Mouse (Mus musculus): ENCODE data around the gene Scnn1a.
"Not testable (repeated sequence)": the region's sequence is repeated elsewhere in the genome, so short reads cannot be mapped to it uniquely, and the experiment has no call there.

The Scnn1a gene

DNA sequence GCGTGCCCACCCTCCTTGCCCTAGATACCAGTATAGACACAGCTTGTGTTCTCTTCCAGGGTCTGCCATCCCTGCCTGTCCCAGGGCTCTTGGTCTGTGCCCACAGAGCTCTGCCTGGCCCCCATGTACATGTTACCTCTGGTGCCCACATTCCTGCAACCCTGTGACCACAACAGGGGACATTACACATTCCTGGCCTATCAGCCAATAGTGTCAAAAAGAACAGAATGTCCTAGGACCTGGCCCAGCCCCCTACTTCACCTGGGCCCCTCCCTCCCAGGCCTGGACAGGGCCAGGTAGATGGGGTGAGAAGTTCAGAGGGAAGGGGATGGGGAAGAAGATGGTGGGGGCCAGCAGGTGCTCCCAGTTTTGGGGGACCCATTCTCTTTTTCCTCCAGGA, at the start of gene Scnn1a:
Gene Scnn1a, plus strand, starts transcription at position 337 of the 400 bp plus-strand sequence.
- DNase-seq, result no peak

DNA sequence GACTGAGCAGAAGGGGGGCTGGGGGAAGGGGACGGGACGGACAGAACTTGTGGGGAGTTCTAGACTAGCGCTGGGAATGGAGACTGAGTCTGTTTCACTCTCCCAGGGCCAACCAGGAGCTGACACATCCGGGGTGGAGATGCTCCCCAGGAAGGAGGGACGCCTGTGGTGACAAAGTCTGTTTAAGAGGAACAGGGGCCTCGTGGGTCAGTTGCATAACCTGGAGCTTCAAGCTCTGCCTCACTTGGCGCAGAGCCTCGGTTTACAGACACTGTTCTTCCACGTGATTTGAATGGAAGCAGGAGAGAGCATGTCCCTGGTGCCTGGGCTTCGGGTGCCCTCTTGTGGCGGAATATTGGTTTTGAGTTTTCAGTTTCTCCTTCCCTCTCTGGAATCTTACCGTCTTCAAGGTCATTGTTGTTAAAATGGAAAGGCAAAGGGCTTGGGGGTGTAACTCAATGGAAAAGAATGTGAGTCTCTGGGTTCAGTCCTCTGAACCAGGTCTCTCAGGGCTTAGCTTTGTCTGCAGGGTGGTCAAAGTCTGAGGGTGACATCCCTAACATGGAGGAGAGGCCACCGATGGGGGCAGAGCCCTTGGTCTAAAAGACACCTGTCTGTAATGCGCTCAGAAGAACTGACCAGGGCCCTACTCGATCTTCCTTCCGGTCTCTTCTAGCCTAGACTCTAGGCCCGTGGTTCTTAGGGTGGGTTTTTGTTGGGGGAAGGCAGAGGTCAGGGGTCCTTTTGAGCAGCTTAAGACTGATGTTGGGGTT, 48.8 kb upstream of the Scnn1a start:
- DNase-seq, result peak; percentile 96 to 97

DNA sequence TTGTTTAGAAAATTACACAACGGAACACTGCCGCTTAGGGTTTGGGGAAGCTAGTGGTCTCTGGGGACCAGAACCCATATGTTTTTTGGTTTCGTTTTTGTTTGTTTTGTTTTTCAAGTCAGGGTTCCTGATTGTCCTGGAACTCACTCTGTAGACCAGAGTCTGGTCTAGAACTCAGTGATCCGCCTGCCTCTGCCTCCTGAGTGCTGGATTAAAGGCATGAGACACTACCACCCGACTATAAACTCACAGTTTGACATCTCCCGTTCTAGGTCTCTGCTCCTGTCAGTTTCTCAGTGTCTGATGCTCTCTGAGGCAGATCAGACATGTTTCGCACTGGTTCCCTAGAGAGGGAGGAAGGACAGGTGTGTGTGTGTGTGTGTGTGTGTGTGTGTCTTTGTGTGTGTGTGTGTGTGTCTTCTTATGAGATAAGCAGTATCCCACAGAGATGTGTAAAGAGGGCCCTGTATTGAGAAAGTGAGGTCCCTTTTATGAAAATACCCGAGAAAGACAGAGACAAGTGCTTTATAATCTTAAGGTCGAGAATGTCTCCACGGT, 48.2 kb upstream of the Scnn1a start:
- no peak for DNase-seq

DNA sequence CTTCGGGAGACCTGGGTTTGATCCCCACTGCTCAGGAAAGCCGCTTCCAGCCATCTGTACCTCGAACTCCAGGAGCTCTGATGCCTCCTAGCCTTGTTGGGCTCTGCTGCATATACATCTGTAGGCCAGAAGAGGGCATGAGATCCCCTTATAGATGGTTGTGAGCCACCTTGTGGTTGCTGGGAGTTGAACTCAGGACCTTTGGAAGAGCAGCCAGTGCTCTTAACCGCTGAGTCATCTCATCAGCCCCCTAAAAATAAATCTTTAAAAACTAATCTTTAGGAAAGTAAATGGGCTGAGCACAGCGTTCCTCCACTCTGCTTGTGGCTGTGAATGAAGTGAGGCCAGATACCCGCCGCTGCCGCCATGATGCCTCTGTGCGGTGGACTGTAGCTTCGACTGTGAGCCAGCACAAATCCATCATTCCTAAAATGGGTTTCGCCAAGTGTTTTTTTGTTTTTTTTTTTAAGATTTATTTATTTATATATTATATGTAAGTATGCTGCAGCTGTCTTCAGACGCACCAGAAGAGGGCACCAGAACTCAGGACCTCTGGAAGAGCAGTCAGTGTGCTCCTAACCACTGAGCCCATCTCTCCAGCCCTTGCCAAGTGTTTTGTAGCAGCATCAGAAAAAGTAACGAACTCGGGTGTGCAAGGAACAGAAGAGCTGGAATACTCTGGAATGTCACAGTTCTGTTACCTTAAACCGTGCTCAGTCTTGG, 45.5 kb upstream of the Scnn1a start:
- DNase-seq, result peak; percentile 62 to 65

DNA sequence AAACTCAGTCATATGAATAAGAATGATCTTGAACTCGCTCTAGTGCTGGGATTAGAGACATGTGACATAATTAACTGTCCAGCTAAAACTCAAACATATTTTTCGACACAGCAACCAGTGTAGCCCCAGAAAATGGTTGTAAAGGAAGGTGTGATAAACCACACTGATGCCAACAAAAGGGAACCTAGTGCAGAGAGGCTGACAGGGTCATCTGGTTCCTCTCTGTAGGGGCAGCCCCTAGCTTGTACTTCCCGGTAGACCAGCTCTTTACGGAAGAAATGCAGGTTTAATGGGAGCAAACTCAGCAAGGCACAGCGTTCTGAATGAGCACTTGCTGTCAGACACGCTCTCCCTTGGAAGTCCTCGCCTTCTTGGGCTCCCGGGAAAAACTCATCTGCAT, 40.7 kb upstream of the Scnn1a start:
- DNase-seq, result no peak

DNA sequence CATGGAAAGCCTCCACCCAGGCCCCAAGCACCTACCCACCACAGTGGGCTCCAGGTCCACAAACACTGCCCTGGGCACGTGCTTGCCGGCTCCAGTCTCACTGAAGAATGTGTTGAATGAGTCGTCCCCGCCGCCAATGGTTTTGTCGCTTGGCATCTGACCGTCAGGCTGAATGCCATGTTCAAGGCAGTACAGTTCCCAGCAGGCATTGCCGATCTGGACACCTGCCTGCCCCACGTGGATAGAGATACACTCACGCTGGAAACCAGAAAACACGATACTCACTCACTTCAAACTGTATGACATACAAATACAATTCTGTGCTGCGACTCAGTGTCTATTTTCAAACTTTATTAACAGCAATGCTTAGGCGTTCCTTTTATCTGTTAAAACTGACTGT, 37.7 kb upstream of the Scnn1a start:
- peak; percentile 75 to 77 for DNase-seq

DNA sequence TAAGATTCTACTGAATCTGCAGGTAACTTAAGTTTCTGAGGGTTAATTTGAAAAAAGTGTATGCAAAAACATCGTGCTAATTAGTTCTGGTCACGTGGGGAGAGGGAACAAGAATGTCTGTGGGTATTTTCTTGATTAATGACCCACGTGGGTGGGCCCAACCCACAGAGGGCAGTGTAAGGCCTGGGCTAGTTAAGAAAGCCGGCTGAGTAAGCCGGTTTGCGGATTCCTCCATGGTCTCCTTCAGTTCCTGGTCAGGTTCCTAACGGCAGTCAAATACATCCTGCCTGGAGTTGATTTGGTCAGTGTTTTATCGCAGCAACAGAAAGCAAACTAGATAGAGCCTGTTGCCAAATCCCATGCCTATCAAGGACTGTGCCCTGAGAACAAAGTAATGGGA, 36.2 kb upstream of the Scnn1a start:
- no peak for DNase-seq

DNA sequence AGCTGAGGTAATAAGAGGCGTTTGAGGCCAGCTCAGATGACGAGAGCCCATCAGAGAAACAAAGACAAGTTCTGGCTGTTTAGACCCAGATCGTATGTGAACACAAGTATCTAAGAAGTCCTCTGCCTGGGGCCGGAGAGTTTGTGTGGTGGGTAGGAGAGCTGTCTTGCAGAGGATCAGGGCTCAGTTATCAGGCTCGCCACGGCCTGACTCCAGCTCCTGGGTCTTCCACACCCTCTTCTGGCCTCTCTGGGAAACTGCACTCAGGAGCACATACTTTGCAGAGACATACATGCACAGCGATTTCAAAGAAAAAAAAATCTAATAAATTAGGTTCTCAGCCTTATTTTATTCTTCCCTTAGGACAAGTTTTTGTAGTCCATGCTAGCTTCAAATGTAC, 35.7 kb upstream of the Scnn1a start:
- DNase-seq, result no peak

DNA sequence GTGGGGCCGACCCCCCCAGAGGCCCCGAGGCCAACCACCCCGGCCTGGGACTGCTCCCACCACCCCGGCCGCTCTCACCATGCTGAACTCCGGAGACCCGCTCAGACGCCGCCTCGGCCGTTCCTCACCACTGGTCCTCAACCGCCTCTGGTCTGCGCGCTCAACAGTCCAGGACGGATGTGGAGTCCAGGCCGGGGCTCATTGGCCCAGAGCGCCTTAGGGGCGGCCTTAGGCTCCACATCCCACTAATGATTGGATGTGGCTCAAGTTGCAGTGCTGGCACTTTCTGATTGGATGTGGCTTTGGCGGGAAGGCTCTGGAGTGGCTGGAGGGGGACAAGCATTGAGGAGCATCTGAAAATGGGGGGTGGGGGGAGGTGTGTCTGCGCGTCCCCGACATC, 34.6 kb upstream of the Scnn1a start, which contains the start of gene Tuba3a:
Gene Tuba3a, minus strand, starts transcription at position 153 of the 400 bp plus-strand sequence.
- no peak for DNase-seq

DNA sequence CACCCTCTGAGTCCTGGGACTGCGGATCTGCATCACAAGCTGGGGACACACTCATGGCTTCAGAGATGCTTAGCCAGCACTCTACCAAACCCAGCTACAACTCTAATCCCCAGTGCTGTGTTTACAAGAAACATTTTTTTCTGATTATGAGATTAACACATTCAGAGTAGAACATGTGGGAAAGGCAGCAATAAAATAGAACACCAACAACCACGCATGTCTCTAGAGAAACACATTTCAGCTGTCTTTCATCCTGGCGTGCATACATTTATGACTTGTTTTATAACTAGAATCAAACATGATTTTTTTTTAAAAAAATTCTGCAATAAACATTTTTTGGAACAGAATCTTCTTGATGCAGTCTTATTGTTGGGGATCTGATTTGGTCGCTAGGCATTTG, 33.5 kb upstream of the Scnn1a start:
- DNase-seq, result no peak

DNA sequence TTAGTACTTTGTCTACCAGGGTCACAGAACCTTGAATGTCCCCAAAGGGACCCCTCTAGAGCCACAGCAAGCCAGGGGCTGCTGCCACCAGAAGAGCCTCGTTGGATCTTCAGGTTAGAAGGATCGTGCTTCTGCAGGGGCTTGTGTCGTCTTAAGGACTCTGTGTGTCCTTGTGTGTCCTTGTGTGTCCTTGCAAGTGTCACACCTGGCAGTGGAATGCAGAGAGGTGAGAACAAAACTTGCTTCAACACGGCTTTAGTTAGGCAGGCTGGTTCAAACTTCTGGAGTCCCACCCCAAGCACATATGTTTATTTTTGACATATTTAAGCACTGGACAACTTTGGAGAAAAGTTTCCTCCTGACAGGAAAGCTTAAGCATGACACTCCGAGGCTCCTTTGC, 31.7 kb upstream of the Scnn1a start:
- no peak for DNase-seq

DNA sequence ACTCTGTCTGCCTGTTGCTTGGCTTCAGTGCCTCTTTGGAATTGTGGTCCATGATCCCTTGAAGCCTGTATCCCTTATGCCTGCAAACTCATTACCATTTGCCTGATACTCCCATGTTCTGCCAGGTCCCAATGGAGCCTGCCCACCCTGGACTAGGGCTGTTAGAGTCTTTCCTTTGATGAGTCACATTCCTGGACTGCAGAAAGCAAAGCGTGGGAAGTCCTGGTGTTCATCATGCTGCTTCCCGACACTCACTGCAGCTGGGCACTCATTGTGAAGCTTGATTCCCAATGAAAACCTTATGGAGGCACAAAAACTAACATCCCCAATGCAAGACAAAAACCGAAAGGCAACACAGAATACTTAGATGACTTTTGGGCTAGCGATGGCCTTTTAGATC, 29.1 kb upstream of the Scnn1a start:
- DNase-seq, result no peak

DNA sequence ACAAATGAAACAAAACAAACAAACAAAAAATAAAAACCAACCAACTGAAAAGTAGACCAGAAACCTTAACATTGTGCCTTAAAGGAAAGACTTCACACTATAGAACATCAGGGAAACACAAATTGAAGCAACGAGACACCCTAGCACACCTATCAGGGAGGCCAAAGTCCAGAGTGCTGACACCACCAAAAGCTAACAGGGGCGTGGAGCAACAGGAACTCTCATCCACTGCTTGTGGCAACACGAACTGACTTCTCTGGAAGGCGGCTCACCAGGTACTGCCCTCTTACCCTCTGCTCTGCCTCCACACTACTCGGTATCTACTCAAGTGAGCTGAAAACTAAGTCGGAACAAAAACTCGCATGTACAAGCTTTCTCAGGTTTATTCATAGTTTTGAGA, 28.2 kb upstream of the Scnn1a start:
- DNase-seq, result no peak

DNA sequence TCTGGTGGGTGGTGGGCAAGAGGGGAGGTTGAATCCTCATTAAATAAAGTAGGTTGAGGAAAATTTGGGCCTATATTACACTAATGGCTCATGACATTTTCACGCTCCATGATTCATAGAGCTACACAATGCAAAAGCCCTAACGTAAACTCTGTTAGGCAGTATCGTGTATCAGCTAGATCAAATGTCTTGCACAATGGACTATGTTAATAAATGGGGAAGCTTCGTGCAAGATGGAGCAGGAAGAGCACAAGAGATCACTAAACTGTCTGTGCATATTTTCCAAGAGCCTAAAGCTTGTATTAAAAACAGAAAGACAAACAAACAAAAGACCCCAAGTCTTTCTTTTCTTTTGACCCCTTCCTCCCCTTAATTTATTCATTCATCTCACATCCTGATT, 26.4 kb upstream of the Scnn1a start:
- no peak for DNase-seq

DNA sequence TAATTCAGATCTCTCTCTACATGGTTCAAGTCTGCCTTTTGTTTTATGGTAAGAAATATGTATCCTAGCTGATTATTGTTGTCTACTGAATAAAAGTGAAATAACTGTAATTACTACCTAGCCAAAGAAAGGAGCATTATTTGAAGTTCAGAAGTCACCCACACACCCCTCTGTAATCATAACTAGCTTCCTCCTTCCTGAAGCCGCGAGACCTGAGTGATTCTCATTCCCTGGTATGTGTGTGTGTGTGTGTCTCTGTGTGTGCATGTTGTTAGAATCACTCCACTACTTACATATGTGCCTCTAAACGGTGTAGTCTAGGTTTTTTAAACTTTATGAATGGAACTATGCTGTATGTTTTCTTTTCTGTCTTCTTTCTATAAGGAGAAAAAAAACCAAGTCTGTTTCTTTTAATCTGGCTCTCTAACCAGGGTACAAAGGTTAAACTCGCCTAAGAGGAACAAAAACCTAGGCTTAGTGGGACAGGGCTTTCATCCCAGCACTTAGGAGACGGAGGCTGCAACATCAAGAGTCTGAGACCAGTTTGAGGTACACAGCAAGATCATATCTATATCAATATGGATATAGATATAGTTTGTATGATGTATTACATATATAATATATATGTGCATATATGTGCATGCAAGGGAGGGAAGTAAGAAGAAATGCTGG, 23.2 kb upstream of the Scnn1a start:
- DNase-seq, result no peak

DNA sequence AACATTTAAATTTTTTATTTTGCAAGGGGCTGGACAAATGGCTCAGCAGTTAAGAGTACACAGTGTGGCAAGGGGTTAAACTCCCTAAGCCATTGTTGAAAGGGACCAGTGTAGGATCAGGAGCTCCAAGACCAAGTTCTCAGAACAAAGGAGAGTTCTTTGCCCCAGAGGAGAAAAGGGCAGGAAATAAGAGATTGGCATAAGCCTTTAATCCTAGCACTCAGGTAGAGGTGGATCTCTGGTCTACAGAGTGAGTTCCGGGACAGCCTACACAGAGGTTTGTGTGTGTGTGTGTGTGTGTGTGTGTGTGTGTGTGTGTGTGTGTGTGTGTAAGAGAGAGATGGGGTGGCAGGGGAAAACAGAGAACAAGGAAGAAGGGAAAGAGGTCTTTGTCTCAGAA, 19.5 kb upstream of the Scnn1a start:
- DNase-seq, result no peak

DNA sequence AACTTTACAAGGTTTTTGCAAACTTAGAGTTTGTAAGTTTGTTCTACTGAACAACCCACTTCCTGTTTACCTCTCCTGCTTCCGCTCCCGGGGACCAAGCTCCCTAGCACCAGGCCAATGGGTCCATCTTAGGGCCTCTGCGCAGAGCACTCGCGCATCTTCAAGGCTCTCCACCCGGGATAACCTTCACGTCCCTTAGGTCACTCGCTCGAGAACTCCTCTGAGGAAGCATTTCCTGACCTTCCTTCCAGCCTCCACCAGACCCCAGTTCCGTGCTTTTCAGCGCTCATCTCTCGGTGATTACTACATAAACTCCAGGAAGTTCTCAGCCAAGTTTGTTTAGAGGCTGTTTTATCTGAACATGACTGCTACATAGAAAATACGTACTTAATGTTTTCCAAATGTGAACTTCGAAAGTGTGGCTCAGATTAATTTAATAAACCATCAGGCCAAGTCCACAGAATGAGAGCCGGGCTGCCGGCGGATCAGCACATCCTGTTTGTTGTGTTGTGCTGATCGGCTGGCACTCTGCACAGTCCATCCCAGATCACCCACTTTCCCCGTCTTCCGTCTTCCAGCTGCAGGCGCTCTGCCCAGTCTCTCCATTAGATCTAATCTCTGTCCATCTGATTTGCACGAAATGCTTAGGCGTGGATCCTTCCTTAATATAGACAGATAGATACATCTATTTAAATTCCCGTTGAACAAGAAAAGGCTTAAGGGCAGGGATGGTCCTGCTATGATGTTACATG, 18.1 kb upstream of the Scnn1a start:
- DNase-seq, result peak in 1 of 2 experiments; percentile 35

DNA sequence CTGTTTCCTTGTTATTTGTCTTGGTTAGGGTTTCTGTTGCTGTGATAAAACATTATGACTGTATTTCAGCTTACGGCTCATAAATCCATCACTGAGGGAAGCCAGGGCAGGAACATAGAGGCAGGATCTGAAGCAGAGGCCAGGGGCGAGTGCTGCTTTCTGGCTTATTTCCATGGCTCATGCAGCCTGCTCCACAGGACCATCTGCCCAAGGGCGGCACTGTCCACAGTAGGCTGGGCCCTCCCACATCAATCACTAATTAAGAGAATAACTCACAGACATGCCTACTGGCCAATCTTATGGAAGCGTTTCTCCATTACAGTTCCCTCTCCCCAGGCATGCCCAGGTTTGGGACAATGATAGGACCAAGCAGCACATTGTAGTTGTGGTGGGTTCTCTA, 17.2 kb upstream of the Scnn1a start:
- DNase-seq, result peak; percentile 80 to 86

DNA sequence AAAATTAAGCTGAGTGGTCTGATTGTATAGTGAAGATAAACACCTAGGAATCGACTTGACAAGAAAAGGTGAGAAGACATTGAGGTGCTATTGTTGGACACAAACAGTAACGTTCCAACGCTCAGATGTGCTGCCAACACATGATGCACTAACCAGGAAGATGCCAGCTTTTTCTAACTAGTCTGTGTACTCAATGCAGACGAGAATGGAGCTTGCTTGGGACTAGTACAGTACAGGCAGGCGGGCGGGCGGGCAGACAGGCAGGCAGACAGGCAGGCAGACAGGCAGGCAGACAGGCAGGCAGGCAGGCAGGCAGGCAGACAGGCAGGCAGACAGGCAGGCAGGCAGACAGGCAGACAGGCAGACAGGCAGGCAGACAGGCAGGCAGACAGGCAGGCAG, 16.1 kb upstream of the Scnn1a start:
- not testable (repeated sequence) for DNase-seq

DNA sequence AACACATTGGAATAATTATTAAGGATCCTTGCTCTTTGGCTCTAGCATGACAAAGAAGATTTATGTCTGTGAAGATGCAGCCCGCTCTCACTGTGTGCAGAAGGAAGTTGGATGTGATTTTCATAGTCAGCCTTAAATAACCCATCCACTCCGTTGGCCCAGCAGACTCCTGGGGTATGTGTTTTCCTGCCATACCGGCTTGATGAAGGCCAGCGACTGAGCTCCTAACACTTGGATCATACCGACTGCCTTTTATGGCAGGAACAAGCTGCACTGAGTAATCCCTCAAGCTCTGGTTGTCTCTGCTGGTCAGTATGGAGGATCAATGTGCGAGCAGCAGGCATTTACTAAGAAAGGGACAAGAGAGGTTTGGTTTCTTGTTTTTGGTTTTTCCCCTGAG, 15.0 kb upstream of the Scnn1a start:
- DNase-seq, result no peak

DNA sequence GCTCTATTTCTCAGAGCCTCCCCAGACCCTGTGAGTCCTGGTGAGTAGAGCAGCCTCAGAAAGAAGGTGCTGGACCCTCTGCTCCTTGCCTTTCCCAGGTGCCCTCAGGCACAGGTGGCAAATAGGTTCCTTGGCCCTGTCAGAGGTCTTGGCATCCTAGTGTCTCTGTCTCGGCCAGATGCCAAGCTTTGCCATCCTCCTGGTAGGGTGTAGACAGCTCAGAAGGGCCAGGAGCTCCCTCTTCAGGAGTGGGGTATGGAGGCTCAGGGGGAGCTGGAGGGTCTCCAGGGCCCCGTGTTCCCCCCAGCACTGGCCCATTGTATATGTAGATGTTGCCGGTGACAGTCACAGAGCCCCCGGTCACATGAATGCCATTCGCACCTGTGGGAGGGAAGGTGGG, 13.4 kb upstream of the Scnn1a start:
- peak; percentile 38 to 42 for DNase-seq

DNA sequence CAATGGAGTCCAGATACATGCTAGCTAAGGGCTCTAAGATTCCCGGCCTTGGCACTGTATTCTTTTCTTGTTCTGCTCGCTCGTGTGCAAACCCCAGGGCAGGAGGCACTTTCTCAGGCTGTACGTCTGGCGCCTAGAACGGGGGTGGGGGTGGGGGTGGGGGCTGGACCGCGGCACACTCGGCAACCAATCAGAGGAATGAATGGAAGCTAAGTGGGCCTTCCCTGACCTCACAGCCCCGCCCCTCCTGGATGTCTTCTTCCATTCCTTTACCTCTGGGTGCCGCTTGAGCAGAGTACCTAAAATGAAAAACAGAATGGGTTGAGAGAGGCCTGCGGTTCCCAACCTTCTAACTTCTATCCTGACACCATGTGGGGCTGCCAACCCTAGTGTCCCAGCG, 11.5 kb upstream of the Scnn1a start:
- peak; percentile 45 to 62 for DNase-seq

DNA sequence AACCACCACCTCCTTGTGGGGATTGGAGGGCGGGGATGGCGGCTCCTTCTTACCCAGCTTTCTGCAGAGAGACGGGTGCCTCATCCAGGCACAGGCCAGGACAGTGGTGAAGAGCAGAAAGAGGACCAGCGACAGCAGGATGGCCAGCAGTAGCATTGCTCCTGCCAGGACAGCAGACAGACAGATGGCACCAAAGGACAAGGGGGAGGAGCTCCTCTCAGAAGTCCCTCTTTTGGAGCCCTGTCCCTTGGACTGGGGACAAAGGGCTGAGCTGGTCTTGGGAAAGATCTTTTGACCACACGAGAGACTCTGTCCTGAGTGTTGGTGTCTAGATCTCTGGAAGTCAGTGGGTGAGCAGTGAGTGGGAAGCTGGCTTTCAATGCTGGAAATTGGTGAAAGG, 11.1 kb upstream of the Scnn1a start:
- peak; percentile 60 to 72 for DNase-seq

All from cerebellum, postnatal 10 days (tissue).